Mouse (Mus musculus) skeletal muscle tissue, adult 2 months (tissue): ENCODE results near the gene Gm17087.

ENCODE experiments used
- DNase-seq: peaks from one replicate; pipeline ENCODE4 v3.0.0-alpha.2; 2012; ENCODE audit warnings: low read depth, low spot score

The Gm17087 gene

DNA sequence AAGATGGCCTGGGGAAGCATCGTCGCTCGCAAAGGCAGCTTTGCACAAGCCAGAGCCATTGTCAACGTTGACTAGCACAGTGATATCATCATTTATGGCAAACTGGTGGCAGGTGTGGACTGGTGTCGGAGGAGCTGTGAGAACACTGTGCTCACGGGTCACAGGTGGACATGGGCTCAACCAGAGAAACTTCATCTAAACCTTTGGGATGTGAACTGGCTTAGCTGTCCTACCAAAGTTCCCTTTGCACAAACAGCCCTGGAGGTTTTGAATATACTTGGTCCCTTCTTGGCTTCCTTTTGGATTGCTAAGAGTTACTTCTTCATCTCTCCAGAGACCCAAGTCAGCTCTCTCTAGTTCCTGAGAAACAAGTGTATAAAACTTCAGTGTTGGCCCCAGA is at the start of gene Gm17087:
Gene Gm17087 (minus strand): TSS at position 101 of the 400 bp plus-strand sequence.
- DNase-seq: no peak

DNA sequence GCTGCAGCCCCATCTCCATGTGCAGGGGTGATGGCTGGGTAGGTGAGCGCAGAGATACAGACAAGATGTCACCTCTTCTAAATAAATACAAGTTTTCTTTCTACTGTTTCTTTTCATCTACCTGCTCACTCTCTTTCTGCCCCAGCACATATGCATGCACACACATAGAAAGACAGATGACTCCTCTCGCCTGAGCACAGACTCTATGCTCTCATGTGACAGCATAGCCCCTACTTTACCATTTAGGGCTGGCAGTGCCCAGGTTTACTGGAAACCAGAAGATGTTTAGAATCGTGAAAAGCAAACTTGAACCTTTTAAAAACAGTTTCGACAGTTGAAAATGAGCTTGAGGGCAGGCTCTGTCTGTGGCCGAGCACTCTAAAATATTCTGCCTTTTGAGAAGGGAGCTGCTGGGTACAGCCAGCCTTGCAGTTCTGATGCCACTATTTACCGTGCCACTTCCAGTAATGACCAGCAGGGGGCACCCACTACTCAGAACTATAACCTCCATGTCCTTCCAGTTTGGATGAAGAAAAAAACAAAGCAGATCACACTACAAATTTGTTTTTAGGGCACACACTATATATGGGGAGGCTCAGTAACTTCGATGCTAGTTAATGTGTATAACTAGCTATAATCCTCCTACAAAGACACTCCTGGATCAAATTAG is 47.3 kb upstream of the Gm17087 start:
- DNase-seq: peak; percentile 66

DNA sequence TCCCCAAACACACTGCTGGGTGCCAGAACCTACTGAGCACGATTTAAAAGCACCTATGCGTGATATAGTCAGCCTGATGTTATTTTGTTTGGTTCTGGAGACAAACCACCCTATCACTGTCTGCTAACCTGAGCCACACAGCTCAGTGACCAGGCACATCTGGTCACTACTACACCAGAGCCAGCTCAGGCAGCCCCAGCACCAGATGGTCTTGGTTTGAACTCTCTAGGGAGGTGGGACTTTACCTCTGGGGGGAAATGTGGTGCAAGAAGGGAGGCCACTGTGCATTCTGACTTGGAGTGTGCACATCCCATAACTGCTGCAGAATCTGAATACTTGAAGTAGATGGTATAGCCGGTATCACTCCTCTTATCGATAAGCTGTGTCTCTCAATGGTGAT is 45.2 kb upstream of the Gm17087 start:
- no peak for DNase-seq

DNA sequence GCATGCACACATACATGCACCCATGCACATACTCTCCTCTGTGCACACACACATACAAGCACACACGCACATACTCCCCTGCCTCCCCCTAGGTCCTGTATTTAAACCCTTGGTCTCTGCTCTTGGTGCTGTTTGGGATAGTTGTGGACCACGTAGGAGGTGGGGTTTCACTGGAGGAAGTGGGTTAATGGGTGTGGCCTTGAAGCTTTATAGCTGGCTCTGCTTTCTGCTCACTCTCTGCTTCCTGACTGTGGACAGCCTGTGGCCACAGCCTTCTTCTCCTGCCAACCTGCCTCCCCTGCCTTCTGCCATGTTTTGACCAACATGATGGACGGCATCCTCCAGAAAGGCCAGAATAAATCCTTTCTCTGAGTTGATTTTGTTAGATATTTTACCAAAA is 39.9 kb upstream of the Gm17087 start:
- DNase-seq: no peak

DNA sequence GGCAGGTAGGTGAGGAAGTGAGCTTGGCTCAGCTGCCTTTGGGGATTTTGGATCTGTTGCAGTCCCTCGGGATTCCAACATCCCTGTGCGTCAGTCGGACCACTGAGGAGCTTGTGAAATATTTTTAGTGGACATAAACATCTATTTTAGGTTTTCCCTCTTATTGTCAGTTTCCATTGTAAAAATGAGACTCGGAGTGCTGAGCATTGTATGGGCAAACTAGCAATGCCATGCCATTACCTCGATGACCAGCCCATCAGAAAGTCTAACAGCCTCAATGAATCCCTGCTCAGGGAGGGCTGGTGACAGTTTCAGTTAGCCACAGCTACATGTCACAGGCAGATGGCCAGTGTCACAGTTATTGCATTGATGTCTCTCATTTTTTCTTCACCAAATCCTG is 39.2 kb upstream of the Gm17087 start:
- no peak for DNase-seq

DNA sequence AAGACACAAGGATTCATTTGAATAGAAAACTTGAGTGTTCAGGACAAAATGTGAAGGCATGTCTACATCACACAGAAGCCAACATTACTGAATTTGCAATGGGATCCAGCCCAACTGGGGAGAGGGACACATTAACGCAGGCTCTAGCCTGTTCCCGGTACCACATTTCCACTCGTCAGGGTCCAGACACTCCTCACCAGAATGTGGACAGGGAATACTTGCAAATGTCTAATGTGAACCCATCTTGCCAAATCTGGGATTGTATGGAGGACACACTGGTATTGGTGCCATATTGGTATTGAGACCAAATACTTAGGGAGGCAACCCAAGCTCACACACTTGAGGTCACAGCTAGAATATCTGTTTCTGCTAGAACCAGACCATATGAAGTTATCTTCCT is 36.2 kb upstream of the Gm17087 start:
- DNase-seq: no peak

DNA sequence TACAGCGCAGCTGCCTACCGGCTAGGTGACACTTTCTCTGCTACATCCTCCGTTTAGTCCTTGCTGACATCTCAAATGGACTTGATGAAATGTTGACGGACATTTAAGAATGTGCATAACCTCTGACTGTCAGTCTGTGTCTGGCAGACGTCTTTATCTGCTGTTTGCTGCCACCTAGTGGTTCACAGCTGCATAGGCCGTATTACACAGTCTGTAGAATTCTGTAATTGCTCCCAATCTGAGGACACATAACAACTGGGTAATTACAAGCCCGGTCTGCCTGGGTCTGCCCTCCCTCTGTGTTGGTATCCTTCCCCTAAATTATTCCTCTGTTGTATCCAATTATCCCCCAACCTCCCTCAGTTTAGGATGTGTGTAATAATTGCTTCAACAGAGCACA is 31.0 kb upstream of the Gm17087 start:
- peak; percentile 52 for DNase-seq

DNA sequence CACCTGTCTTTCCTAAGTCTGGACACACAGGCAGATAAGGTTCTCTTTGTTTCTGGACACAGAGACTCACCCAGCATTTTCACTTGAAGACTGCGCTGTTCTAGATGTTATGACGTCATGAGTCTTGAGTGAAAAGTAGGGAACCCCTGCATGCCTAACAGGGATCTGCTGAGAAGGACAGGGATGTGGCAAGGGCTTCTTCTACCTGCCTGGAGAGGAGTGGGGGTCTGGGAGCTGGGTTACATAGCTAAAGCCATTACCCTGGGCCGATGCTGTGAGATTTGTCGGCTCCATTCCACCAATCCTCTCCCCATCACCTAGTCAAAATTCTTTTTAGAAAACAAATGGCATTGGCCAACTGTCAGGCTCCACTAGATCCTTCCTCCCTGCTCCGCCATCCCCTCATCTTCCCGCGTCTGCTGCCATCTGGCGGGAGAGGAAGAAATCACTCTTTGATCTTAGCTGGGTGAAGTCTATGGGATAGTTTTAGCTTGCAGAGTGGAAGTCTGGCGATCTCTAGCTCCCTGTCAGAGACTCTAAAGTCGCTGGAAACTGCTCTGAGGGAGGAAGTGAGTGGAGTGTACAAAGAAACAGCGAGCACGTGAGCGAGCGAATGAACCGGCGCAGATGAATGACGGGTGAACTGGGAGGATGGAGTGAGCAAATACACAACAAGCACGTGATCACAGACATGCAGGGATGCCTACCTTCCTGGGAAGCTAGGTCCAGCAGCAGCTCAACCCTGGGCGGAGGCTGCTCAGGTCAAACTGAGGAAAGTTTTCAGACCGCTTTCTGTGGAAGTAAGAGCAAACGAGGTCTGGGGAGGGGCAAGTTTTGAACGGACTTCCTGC is 25.9 kb upstream of the Gm17087 start:
- peak; percentile 45 for DNase-seq

DNA sequence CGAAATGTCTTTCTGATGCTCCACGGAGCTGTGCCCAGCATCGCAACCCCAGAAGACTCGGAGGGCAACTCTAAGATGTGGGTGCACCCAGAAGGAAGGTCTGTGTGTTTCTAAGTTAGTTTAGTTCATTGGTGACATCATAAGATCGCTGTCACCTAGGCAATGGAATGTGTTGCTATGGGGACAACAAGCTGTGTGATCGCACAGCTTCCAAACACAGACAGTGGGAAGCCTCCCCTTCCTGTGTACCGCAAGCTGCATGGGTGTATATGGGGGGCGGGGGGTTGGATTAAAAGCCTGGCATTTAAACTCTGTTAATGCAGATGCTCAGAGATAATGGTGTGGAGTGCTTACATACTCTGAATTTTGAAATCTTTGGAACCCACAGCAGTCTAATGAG is 14.8 kb upstream of the Gm17087 start:
- DNase-seq: no peak

DNA sequence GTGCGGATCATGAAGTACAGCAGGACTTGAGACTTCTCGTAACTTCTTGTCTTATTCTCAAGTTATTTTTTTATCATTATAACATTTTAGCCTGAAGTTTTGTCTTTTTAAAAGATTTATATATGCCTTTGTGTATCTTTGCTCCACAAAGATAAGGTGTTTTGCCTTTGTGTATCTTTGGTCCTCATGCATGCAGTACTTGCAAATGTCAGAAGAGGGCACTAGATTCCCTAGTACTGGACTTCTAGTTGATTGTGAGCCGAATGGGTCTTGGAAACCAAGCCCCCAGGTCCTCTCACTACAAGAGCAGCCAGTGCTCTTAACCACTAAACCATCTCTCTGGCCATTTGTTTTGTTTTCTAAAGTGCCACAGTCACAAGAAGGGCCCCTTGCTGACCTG is 13.6 kb upstream of the Gm17087 start:
- no peak for DNase-seq

DNA sequence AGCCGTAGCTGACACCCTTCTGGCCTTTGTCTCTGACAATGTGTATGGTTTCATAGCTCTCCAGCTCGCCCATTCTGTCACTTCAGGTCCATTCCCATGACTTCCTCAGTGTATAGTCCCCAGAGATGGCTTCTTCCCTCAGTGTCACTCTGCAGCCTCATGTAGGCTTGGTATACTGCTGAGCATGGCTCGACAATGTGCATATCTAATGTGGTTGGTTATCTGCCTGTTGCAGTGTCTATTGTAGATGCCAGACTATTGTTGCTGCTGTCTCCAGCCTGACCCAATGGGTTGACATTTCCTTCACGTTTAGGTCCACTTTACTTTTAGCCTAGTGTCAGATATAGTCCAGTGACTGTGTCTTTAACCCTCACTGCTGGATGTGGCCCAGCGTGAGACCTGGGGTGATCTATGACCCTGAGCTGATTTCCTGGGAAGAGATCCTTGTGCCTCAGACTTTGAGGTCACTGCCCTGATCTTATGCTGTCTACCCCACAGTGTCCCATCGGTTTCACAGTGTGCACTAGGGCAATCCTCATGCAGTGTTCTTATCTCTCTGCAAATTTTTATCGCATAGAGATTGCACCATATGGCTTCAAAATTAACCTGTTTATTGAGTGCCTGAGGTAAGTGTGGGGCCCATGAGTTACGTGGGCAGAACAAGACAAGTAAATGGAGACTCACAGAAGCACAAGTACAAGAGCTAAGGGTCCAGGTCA is 7.0 kb upstream of the Gm17087 start:
- no peak for DNase-seq

DNA sequence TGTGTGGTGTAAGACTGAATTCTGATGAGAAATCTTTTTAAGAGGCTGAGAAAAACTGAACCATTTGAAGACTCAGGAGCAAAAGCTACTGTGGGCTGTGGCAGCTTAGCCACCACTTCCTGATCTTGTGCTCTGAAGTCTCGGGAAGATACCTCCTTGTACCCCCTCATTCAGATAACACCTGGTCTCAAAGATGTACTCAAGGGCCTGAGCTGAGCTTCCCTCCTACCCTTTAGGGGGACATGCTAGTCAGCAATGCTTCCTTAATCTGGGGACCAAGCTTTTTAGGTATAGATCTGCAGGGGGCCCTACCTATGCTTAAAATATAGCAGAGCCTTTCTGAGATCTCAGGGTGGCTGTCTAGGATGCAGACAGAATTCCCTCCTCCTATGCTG is 3.9 kb downstream of the Gm17087 start:
- no peak for DNase-seq

DNA sequence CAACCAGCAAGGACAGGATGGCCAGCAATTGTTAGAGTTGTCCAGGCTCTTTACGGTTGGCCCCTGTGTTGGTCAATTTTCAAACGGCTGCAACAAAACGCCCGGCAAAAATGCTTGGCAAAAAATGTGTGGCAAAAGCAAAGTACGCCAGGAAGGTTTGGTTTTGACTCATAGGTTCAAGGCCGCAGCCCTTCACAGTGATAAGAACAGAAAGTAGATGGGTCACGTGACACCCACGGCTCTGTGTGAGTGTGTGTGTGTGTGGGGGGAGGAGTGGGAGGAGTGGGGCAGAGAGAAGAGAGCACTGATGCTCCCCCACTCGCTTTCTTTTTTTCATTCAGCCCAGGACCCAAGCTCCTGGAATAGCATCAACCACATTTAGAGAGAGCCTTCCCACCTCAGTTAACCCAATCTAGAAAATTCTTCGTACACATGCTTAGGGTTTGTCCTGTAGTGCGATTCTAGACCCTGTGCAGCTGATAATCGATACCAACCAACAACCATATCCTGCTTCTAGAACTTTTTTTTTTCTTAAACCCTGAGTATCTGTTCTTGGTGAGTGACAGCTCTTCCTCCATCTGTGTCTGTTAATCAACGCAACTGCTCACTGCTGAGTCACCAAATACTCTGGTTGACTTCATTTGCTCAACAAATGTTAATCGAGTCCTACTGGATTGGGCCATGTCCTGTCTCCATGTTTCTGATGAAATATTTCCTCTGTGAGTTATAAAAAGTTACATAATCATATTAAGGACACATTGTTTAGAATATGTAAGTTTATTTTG is 4.5 kb downstream of the Gm17087 start:
- DNase-seq: no peak

DNA sequence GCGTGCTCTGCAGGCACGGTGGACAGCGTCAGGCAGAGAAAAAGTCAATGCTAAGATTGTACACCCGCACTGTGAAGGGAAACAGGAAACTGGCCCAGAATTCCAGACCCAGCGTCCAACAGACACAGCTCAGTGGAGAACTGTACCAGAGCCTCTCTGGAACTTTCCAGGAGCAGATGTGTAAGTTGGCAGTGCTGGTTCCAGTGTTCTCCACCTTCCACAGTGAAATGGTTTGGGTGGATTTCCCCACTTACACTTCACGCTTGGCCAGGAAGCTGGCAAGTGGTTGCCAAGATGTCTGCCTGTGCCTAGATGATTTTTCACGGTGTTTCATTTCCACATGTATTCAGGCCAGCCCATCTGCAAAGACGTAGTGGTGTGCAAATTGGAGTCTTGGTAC is 8.8 kb downstream of the Gm17087 start:
- no peak for DNase-seq

DNA sequence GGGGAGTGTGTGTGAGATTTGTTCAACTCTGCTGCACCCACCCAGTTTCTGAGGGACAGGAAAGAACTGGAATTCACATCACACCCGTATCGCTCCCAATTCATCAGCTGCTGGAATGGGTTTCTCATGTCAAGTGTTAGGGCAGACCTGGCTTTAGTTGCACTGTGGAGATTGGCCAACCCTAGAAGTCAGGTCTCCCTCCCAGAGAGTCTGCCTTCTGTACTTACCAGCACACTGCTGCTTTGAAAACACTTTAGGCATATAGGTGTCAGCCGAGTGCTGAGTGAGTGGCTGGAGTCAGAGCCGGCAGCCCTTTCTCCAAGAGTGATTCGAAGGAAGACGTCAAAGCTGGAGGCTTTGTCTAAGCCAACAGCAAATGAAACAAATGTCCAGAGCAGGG is 10.5 kb downstream of the Gm17087 start:
- no peak for DNase-seq

DNA sequence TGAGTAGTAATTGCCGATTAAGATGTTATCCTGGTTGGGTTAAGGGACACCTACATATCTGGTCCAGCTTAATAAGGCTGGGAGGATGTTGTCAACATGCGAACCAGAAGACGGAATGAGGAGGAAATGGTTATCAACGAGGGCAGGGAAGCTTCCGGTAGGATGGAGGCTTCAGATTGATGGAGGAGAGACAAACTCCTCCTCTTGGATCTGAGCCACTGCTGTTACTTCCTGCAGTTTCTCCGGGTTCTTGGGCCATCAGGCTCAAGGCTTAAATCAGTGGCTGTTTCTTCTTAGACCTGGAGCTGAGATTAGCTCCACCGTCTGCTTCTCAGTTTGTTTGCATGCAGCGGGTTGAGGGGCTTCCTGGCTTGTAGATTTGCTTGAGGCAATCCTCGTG is 11.0 kb downstream of the Gm17087 start:
- DNase-seq: no peak

DNA sequence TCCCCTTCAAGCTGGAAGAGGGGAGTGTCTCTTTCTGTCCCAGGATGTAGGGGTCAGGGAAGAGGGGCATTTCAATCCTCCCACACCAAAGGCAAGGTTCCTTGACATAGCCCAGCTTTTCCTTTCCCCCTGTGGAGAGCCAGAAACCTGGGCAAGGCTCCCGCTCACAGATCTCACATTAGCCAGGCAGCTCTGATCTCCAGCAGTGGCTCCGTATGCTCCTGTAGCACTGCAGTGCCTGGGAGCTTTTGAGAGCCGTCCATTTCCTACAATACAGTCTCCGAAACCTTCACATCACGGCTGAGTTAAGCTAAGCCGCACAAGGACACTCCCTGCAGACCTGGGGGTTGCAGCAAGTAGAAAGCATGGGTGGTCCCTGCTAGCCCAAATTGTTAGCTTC is 12.5 kb downstream of the Gm17087 start:
- no peak for DNase-seq

DNA sequence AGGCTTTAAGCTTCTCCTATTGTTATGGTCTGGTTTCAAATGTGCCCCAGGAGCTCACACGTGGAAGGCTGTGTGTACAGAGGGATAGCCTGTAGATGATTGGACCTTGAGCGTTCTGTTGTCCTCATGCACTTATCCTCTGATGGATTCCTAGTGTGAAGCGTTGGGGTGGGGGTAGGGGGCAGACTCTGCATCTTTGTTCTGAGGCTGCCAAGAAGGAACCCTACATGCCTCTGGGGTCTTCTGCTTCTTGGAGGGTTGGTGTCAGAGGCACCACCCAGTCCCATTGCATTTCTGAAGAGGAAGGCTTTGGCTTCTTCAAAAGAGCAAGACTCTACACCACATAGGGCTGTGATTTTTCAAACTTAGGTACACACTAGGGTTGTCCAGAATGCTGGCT is 13.1 kb downstream of the Gm17087 start:
- no peak for DNase-seq

DNA sequence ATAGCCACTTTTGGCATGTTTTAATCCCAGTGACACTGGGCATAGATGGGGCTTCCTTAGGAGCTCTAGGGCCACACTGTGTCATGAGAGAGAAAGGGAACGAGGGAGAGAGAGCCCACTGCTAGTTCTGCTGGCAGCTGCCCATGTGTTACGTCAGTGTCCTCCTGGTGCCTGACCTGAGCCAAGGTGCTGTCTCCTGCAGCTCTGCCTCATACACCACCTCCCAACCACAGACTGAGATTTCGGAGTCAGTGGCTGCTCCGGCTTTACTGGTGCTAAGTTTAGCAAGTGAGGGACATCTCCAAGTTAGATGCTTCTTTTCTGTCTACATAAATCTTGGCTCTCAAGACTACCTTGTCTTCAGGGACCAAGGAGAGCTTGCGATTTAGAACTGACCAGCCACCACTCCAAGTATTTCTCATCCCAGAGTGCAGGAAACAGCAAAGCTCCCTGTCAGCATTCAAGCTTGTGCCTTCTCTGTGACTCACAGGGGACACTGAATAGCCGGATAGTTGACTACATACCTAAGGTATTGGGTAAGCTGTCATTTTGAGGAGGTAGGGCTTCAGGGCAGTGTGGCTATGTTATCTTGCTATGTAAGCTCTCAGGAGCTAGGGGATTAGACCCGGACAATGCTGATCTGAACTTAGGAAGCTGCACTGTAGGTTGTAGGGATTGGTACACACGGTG is 14.3 kb downstream of the Gm17087 start:
- peak; percentile 25 for DNase-seq

DNA sequence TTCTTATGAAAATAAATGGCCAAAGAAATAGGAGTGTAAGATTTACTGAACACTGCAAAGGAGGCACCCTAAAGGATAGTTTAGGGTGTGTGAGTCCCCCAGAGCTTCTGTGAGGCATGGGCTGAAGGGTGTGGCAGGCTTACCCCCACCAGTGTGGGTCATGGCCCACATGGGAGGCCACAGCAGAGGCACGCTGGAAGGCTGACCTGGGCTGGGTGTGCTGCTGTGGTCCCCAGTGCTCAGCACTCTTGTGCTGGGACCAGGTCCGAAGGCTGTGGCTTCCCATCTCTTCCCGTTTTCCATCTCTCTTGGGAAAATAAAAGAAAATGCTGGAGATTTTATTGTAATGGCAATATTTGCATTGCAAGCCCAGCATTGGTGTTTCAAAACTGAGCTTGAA is 15.1 kb downstream of the Gm17087 start:
- no peak for DNase-seq

DNA sequence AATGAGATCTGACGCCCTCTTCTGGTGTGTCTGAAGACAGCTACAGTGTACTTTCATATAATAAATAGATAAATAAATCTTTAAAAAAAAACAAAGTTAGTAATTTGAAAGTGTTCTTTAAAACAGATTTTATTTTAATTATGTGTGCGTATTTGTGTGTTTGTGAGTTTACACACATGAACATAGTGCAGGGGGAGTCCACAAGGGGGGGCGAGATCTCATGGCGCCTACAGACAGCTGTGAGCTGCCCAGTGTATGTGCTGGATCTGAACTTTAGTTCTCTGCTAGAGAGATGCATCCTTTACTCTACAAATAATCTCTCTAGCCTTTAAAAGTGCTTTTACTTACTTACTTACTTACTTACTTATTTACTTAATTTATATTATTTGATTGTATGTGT is 18.0 kb downstream of the Gm17087 start:
- DNase-seq: no peak
